Mouse (Mus musculus) forebrain, embryonic 11.5 days (tissue): ENCODE results near the gene BC024978. TPM values are rescaled to one million over a fixed set of nuclear protein-coding genes. Genes with fewer than 3 reads are reported as not detected.

Experiments used
- ATAC-seq: fragments of 200-750 bp; cut with Nextera tagmentation; replicated peaks from 2 replicates; pipeline ENCODE4 v1.8.0; 2017; ENCODE audit warnings: moderate TSS enrichment; ENCODE audit not compliant: low FRiP score
- DNase-seq: peaks from one replicate; pipeline ENCODE4 v3.0.0-alpha.2; 2017; ENCODE audit warnings: low spot score
- H3K27ac ChIP-seq: fragments of 300-500 bp; sonication (generic); 2 replicates; pipeline ENCODE4 v1.5.1; 2014; ENCODE audit warnings: low read depth, low read length
- H3K27me3 ChIP-seq: fragments of 300-500 bp; sonication (generic); 2 replicates; pipeline ENCODE4 v1.6.1; 2014; ENCODE audit warnings: mild to moderate bottlenecking, low read length, mixed read lengths; ENCODE audit not compliant: control insufficient read depth, insufficient read depth
- H3K36me3 ChIP-seq: fragments of 300-500 bp; sonication (generic); 2 replicates; pipeline ENCODE4 v1.6.1; 2014; ENCODE audit warnings: mild to moderate bottlenecking, low read length, moderate library complexity, mixed read lengths; ENCODE audit not compliant: control insufficient read depth, insufficient read depth
- H3K4me1 ChIP-seq: fragments of 300-500 bp; sonication (generic); replicated peaks from 2 replicates; pipeline ENCODE4 v1.6.1; 2014; ENCODE audit warnings: low read length, mixed read lengths; ENCODE audit not compliant: control insufficient read depth, insufficient read depth
- H3K4me2 ChIP-seq: fragments of 300-500 bp; sonication (generic); 2 replicates; pipeline ENCODE4 v1.6.1; 2014; ENCODE audit warnings: low read depth, mild to moderate bottlenecking, low read length, moderate library complexity, mixed read lengths; ENCODE audit not compliant: severe bottlenecking
- H3K4me3 ChIP-seq: fragments of 300-500 bp; sonication (generic); 2 replicates; pipeline ENCODE4 v1.5.1; 2014; ENCODE audit warnings: low read depth, low read length
- H3K9ac ChIP-seq: fragments of 300-500 bp; sonication (generic); 2 replicates; pipeline ENCODE4 v1.6.1; 2014; ENCODE audit warnings: low read length
- H3K9me3 ChIP-seq: fragments of 300-500 bp; sonication (generic); 2 replicates; pipeline ENCODE4 v1.6.1; 2016; ENCODE audit warnings: low read length, mixed read lengths; ENCODE audit not compliant: control insufficient read depth
- WGBS: fragments of 180-500 bp; shearing (Covaris S2); extraction: QIAGEN DNeasy Blood & Tissue Kit; methylation state at CpG from one replicate; pipeline ENCODE4 v1.1.7; 2014; 5-methylcytosine and 5-hydroxymethylcytosine counted together
- polyA plus RNA-seq: library from polyadenylated mRNA; unstranded; fragments of >200 nt; fragmentation: Nextera tagmentation; extraction: Ambion mirVana; gene quantifications from 2 replicates; pipeline ENCODE4 v1.2.1, GENCODE M21; 2014

BC024978 gene
- polyA plus RNA-seq, 1 experiment from 2014 or later, result 4.5 TPM

- Histone ChIP-seq H3K4me1 (peaks cover 20% of the 10 kb centered on the region), H3K4me3 (peak overlapping the region; percentile 77; the same call in 1 of the 2 replicates), H3K4me2 (peak overlapping the region; percentile 70), H3K36me3 (no peaks in the 10 kb centered on the region; the same call in 1 of the 2 replicates), H3K27ac (peak overlapping the region; percentile 57; the same call in 1 of the 2 replicates), H3K9ac (peak overlapping the region; percentile 83), H3K9me3 (no peaks in the 10 kb centered on the region), H3K27me3 (no peaks in the 10 kb centered on the region)
- ATAC-seq (no peak), DNase-seq (no peak)
- WGBS, result 82% methylated on average over 11 of the region's 11 CpGs
These were observed 28.0 kb upstream of the BC024978 start for GRCm38 (mm10) chr7:27167475-27168094.

- WGBS, result 96% methylated on average over 5 of the region's 5 CpGs
- H3K36me3 ChIP-seq, result no peaks in the 10 kb centered on the region; the same call in 1 of the 2 replicates
These were observed 27.2 kb upstream of the BC024978 start for GRCm38 (mm10) chr7:27168371-27168770.

DNA sequence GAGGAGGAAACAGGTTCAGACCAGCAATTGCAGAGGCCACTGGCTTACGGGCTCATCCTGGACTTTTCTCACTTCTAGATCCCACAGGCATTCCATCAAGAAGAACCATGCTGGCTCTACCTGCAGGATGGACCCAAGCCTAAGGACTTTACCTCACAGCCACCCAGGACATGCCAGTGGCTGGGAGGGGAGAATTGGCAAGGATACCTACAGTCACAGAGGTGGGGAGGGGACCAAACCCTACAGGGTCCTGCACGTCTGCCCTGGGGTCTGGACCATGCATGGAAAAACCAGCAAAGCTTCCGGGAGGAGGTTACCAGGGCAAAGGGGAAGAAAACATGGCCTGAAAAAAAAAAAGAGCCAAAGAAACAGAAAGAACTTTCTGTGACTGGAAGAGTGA is 24.6 kb upstream of the BC024978 start:
- Histone ChIP-seq H3K36me3 (no peaks in the 10 kb centered on the region), H3K4me3 (no peak overlapping the region)

More at GRCm38 (mm10) chr7:27168371-27168770, 27.2 kb upstream of the BC024978 start:
- no peak overlapping the region for H3K27ac ChIP-seq
- H3K4me2 ChIP-seq, result no peak overlapping the region
- no peaks in the 10 kb centered on the region for H3K9me3 ChIP-seq
- H3K27me3 ChIP-seq, result no peaks in the 10 kb centered on the region
- DNase-seq (no peak), ATAC-seq (no peak)
- H3K9ac ChIP-seq, result no peak overlapping the region
- H3K4me3 ChIP-seq, result no peak overlapping the region
- H3K4me1 ChIP-seq, result peaks cover 20% of the 10 kb centered on the region

DNA sequence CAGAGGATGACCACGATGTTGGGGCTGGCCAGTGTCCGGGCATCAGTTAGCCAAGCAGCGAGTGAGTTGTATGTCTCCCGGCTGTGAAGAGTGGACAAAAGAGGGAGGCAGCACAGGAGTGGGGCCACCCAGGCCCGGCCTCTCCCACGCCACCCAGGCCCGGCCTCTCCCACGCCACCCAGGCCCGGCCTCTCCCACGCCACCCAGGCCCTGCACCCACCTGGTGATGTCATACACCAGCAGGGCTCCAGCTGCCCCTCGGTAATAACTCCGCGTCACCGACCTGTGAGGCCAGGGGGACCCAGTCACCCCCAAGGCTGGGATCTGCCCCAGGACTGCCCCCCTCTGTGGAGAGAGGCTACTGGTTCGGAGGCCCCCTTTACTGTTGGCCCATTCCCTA is 21.1 kb upstream of the BC024978 start:
- H3K4me3 ChIP-seq, result no peak overlapping the region
- 0 out of 2 replicates have a peak, but pooled peaks cover 3% of the 10 kb centered on the region for H3K4me1 ChIP-seq
- ATAC-seq, result no peak
- 94% methylated on average over 15 of the region's 15 CpGs for WGBS
- H3K27me3 ChIP-seq, result no peaks in the 10 kb centered on the region
- H3K9ac ChIP-seq, result no peak overlapping the region
- no peaks in the 10 kb centered on the region for H3K9me3 ChIP-seq
- no peaks in the 10 kb centered on the region for H3K36me3 ChIP-seq
- no peak overlapping the region for H3K27ac ChIP-seq
- no peak overlapping the region for H3K4me2 ChIP-seq
- DNase-seq, result no peak

More for the DNA sequence above, 24.6 kb upstream of the BC024978 start:
- DNase-seq (no peak), ATAC-seq (no peak)
- H3K27me3 ChIP-seq, result no peaks in the 10 kb centered on the region
- H3K4me1 ChIP-seq, result peaks cover 2% of the 10 kb centered on the region; the same call in 1 of the 2 replicates
- WGBS, result 89% methylated on average over 3 of the region's 3 CpGs
- no peak overlapping the region for H3K9ac ChIP-seq
- no peak overlapping the region for H3K4me2 ChIP-seq
- no peaks in the 10 kb centered on the region for H3K9me3 ChIP-seq
- H3K27ac ChIP-seq, result no peak overlapping the region

- no peak overlapping the region for H3K27ac ChIP-seq
- WGBS, result 94% methylated on average over 7 of the region's 7 CpGs
These were observed 20.7 kb upstream of the BC024978 start for GRCm38 (mm10) chr7:27174896-27175295.

DNA sequence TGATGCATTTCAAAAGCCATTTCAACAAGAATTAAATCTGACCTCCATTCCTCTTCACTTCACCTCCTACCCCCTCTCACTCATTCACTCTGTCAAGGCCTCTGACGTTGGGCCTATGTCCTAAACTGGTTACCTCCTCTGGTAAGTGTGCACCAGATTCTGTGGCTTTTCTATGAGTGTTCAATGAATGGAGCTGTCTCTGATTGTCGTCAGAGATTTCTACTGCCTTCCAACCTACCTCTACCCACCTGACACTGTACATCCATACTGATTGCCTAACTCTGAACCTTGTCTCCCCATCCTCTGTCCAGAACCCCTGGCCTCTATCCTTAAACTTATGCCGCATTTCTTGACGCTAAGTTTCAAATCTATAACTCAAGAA is 17.6 kb upstream of the BC024978 start:
- ATAC-seq, result peak; percentile 8; the same call in 1 of the 2 replicates
- H3K4me2 ChIP-seq, result peak overlapping the region; percentile 51
- WGBS, result 27% methylated on average over 4 of the region's 4 CpGs

More at GRCm38 (mm10) chr7:27174896-27175295, 20.7 kb upstream of the BC024978 start:
- ATAC-seq (no peak), DNase-seq (no peak)
- Histone ChIP-seq H3K36me3 (no peaks in the 10 kb centered on the region), H3K4me2 (no peak overlapping the region), H3K9ac (no peak overlapping the region), H3K4me1 (0 out of 2 replicates have a peak, but pooled peaks cover 4% of the 10 kb centered on the region), H3K4me3 (no peak overlapping the region), H3K27me3 (no peaks in the 10 kb centered on the region), H3K9me3 (no peaks in the 10 kb centered on the region)

GRCm38 (mm10) chr7:27178324-27179216 is 17.0 kb upstream of the BC024978 start, which contains the start of gene Rab4b:
Rab4b (minus strand) TSS chr7:27178896.
- under 1% methylated on average over 52 of the region's 53 CpGs for WGBS

More for the DNA sequence above, 17.6 kb upstream of the BC024978 start:
- peak overlapping the region; percentile 78 for H3K27ac ChIP-seq
- no peaks in the 10 kb centered on the region for H3K27me3 ChIP-seq
- H3K9me3 ChIP-seq, result no peaks in the 10 kb centered on the region
- peak overlapping the region; percentile 66 for H3K4me3 ChIP-seq
- no peak for DNase-seq
- no peaks in the 10 kb centered on the region for H3K36me3 ChIP-seq
- peak overlapping the region; percentile 58 for H3K9ac ChIP-seq
- 0 out of 2 replicates have a peak, but pooled peaks cover 4% of the 10 kb centered on the region for H3K4me1 ChIP-seq

DNA sequence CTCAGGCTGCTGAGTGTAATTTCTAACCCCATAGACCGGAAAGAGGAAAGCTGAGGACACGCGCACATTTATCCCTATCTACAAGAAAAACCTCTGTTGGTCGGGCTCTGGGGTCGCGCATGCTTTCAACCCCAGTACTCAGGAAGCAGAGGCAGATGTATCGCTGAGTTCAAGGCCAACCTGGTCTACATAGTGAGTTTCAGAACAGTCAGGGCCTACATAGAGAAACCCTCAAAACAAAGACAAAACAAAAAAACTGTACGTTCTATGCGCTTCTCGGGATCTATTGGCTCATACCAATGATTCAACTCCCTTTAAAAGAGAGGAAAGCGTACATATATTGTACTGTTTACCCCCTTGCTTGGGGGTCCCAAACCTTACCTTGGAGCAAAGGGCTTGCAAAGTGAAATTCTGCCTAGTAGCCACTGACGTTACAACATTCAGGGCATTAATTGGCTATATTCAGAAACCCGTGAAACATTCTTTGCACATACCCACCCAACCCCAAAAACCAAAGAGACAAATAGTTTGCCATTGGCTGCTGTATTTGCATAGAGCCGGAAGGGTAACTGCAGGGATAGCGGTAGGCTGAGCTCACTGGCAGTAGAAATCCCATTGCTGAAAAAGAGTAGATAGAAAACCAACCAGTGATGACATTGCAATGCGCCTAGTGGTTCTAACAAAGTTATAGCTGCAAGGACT is 16.2 kb upstream of the BC024978 start:
- no peak for DNase-seq
- ATAC-seq, result no peak; the same call in 1 of the 2 replicates
- Histone ChIP-seq H3K27ac (peak overlapping the region; percentile 4; the same call in 1 of the 2 replicates), H3K36me3 (peaks cover 1% of the 10 kb centered on the region; the same call in 1 of the 2 replicates), H3K4me2 (peak overlapping the region; percentile 29; the same call in 1 of the 2 replicates), H3K27me3 (no peaks in the 10 kb centered on the region), H3K4me3 (peak overlapping the region; percentile 66), H3K9me3 (no peaks in the 10 kb centered on the region), H3K4me1 (0 out of 2 replicates have a peak, but pooled peaks cover 4% of the 10 kb centered on the region), H3K9ac (no peak overlapping the region)
- 49% methylated on average over 16 of the region's 16 CpGs for WGBS

More at GRCm38 (mm10) chr7:27178324-27179216, 17.0 kb upstream of the BC024978 start, which contains the start of gene Rab4b:
- H3K9ac ChIP-seq, result peak within 1 kb of the TSS; percentile 58
- peak within 1 kb of the TSS; percentile 78 for H3K27ac ChIP-seq
- peak within 1 kb of the TSS; percentile 66 for H3K4me3 ChIP-seq
- 0 out of 2 replicates have a peak, but pooled peaks cover 4% of the 10 kb centered on the region for H3K4me1 ChIP-seq
- no peaks in the 10 kb centered on the region for H3K27me3 ChIP-seq
- no peaks in the 10 kb centered on the region for H3K36me3 ChIP-seq
- DNase-seq (peak; percentile 99), ATAC-seq (peak; percentile 99)
- H3K9me3 ChIP-seq, result no peaks in the 10 kb centered on the region
- peak within 1 kb of the TSS; percentile 51 for H3K4me2 ChIP-seq
